Mouse (Mus musculus): ENCODE results near the gene Zyx. TPM values are rescaled to one million over a fixed set of nuclear protein-coding genes. Genes with fewer than 3 reads are reported as not detected.

Gene Zyx
- total and polyA plus RNA-seq, 3 experiments, result 19.1 to 319 (median 70.2) TPM

- Histone ChIP-seq H3K4me3 (ENCODE audit: low read depth, low read length) (no peak overlapping the region), H3K36me3 (replicated peaks) (no peaks in the 10 kb centered on the region), H3K27me3 (ENCODE audit: insufficient read depth, low read length) (peaks cover 16% of the 10 kb centered on the region), H3K9me3 (replicated peaks) (no peaks in the 10 kb centered on the region), H3K4me1 (ENCODE audit: insufficient read depth, low read depth, low read length) (no peaks in the 10 kb centered on the region)
- ATAC-seq (ENCODE audit: extremely low read depth, insufficient number of reproducible peaks, low FRiP score, poor library complexity, severe bottlenecking) (no peak), DNase-seq (ENCODE audit: low spot score) (peak; percentile 22)
- TF ChIP-seq POLR2AphosphoS5 (IDR thresholded peaks at IDR 0.05; ENCODE audit: insufficient replicate concordance, low read depth, low read length), result no peak
- TF ChIP-seq CTCF (IDR thresholded peaks at IDR 0.05; ENCODE audit: low read depth, low read length), result peak; percentile 81
Measured at GRCm38 (mm10) chr6:42380416-42381144, 31.1 kb downstream of the Zyx start.

- no peaks in the 10 kb centered on the region for H3K36me3 ChIP-seq (replicated peaks)
- DNase-seq (ENCODE audit: low spot score), result no peak
- TF ChIP-seq GATA2 (IDR thresholded peaks at IDR 0.05; ENCODE audit: borderline replicate concordance, low read depth, low read length) (no peak), CTCF (IDR thresholded peaks at IDR 0.05; ENCODE audit: low read depth, low read length) (no peak), POLR2AphosphoS5 (IDR thresholded peaks at IDR 0.05; ENCODE audit: insufficient replicate concordance, low read depth, low read length) (no peak), TAL1 (conservative IDR thresholded peaks at IDR 0.05; ENCODE audit: low read depth, low read length) (no peak), GATA1 (IDR thresholded peaks at IDR 0.05; ENCODE audit: borderline replicate concordance, low read length) (no peak)
- no peaks in the 10 kb centered on the region for H3K9me3 ChIP-seq (replicated peaks)
- H3K4me1 ChIP-seq (ENCODE audit: insufficient read depth, low read depth, low read length), result no peaks in the 10 kb centered on the region
- no peak for ATAC-seq (ENCODE audit: extremely low read depth, insufficient number of reproducible peaks, low FRiP score, poor library complexity, severe bottlenecking)
- peaks cover 16% of the 10 kb centered on the region for H3K27me3 ChIP-seq (ENCODE audit: insufficient read depth, low read length)
- H3K4me3 ChIP-seq (ENCODE audit: low read depth, low read length), result no peak overlapping the region
Measured at GRCm38 (mm10) chr6:42381221-42381620, 31.8 kb downstream of the Zyx start.

- TF ChIP-seq GATA2 (IDR thresholded peaks at IDR 0.05; ENCODE audit: borderline replicate concordance, low read depth, low read length), result no peak
- TF ChIP-seq POLR2AphosphoS5 (IDR thresholded peaks at IDR 0.05; ENCODE audit: insufficient replicate concordance, low read depth, low read length), result no peak
- H3K4me3 ChIP-seq (ENCODE audit: low read depth, low read length), result no peak overlapping the region
- H3K9me3 ChIP-seq (replicated peaks), result no peaks in the 10 kb centered on the region
- no peaks in the 10 kb centered on the region for H3K4me1 ChIP-seq (ENCODE audit: insufficient read depth, low read depth, low read length)
- H3K36me3 ChIP-seq (replicated peaks), result no peaks in the 10 kb centered on the region
- H3K27me3 ChIP-seq (ENCODE audit: insufficient read depth, low read length), result peaks cover 14% of the 10 kb centered on the region
- no peak for ATAC-seq (ENCODE audit: extremely low read depth, insufficient number of reproducible peaks, low FRiP score, poor library complexity, severe bottlenecking)
- no peak for DNase-seq (ENCODE audit: low spot score)
Measured at GRCm38 (mm10) chr6:42381916-42382381, 32.5 kb downstream of the Zyx start.

GRCm38 (mm10) chr6:42383360-42383759 lies 33.9 kb downstream of the Zyx start:
- ATAC-seq (ENCODE audit: extremely low read depth, insufficient number of reproducible peaks, low FRiP score, poor library complexity, severe bottlenecking), result no peak
- H3K27me3 ChIP-seq (ENCODE audit: insufficient read depth, low read length), result peaks cover 11% of the 10 kb centered on the region; the same call in 1 of the 2 replicates
- H3K9me3 ChIP-seq (replicated peaks), result no peaks in the 10 kb centered on the region
- H3K4me1 ChIP-seq (ENCODE audit: insufficient read depth, low read depth, low read length), result no peaks in the 10 kb centered on the region
- H3K4me3 ChIP-seq (ENCODE audit: low read depth, low read length), result no peak overlapping the region
- H3K36me3 ChIP-seq (replicated peaks), result no peaks in the 10 kb centered on the region
- TF ChIP-seq TAL1 (conservative IDR thresholded peaks at IDR 0.05; ENCODE audit: low read depth, low read length), result no peak
- no peak for TF ChIP-seq GATA2 (IDR thresholded peaks at IDR 0.05; ENCODE audit: borderline replicate concordance, low read depth, low read length)
- TF ChIP-seq POLR2AphosphoS5 (IDR thresholded peaks at IDR 0.05; ENCODE audit: insufficient replicate concordance, low read depth, low read length), result no peak
- TF ChIP-seq CTCF (IDR thresholded peaks at IDR 0.05; ENCODE audit: low read depth, low read length), result no peak
- no peak for TF ChIP-seq GATA1 (IDR thresholded peaks at IDR 0.05; ENCODE audit: borderline replicate concordance, low read length)
- DNase-seq (ENCODE audit: low spot score), result no peak

GRCm38 (mm10) chr6:42385635-42386034 lies 36.2 kb downstream of the Zyx start:
- ATAC-seq (ENCODE audit: extremely low read depth, insufficient number of reproducible peaks, low FRiP score, poor library complexity, severe bottlenecking) (no peak), DNase-seq (ENCODE audit: low spot score) (no peak)
- TF ChIP-seq GATA2 (IDR thresholded peaks at IDR 0.05; ENCODE audit: borderline replicate concordance, low read depth, low read length) (no peak), GATA1 (IDR thresholded peaks at IDR 0.05; ENCODE audit: borderline replicate concordance, low read length) (no peak), TAL1 (conservative IDR thresholded peaks at IDR 0.05; ENCODE audit: low read depth, low read length) (no peak), CTCF (IDR thresholded peaks at IDR 0.05; ENCODE audit: low read depth, low read length) (no peak), POLR2AphosphoS5 (IDR thresholded peaks at IDR 0.05; ENCODE audit: insufficient replicate concordance, low read depth, low read length) (no peak)

GRCm38 (mm10) chr6:42391796-42392330 lies 42.4 kb downstream of the Zyx start:
- no peaks in the 10 kb centered on the region for H3K36me3 ChIP-seq (replicated peaks)
- H3K9me3 ChIP-seq (replicated peaks), result no peaks in the 10 kb centered on the region
- ATAC-seq (ENCODE audit: extremely low read depth, insufficient number of reproducible peaks, low FRiP score, poor library complexity, severe bottlenecking), result no peak
- H3K27me3 ChIP-seq (ENCODE audit: insufficient read depth, low read length), result peaks cover 8% of the 10 kb centered on the region; the same call in 1 of the 2 replicates
- no peaks in the 10 kb centered on the region for H3K4me1 ChIP-seq (ENCODE audit: insufficient read depth, low read depth, low read length)
- DNase-seq (ENCODE audit: low spot score), result no peak
- no peak overlapping the region for H3K4me3 ChIP-seq (ENCODE audit: low read depth, low read length)
- no peak for TF ChIP-seq TAL1 (conservative IDR thresholded peaks at IDR 0.05; ENCODE audit: low read depth, low read length)
- TF ChIP-seq POLR2AphosphoS5 (IDR thresholded peaks at IDR 0.05; ENCODE audit: insufficient replicate concordance, low read depth, low read length), result no peak
- TF ChIP-seq GATA1 (IDR thresholded peaks at IDR 0.05; ENCODE audit: borderline replicate concordance, low read length), result no peak
- TF ChIP-seq GATA2 (IDR thresholded peaks at IDR 0.05; ENCODE audit: borderline replicate concordance, low read depth, low read length), result no peak
- no peak for TF ChIP-seq CTCF (IDR thresholded peaks at IDR 0.05; ENCODE audit: low read depth, low read length)

More at GRCm38 (mm10) chr6:42385635-42386034, 36.2 kb downstream of the Zyx start:
- H3K36me3 ChIP-seq (replicated peaks), result no peaks in the 10 kb centered on the region
- H3K27me3 ChIP-seq (ENCODE audit: insufficient read depth, low read length), result peaks cover 4% of the 10 kb centered on the region
- H3K9me3 ChIP-seq (replicated peaks), result no peaks in the 10 kb centered on the region
- no peak overlapping the region for H3K4me3 ChIP-seq (ENCODE audit: low read depth, low read length)
- H3K4me1 ChIP-seq (ENCODE audit: insufficient read depth, low read depth, low read length), result no peaks in the 10 kb centered on the region
